ENCODE assay signal across 11 mouse cellular contexts in genomic region chr9:57468914-57469313, GRCm38 (mm10). TPM values are rescaled to one million over a fixed set of nuclear protein-coding genes. Genes with fewer than 3 reads are reported as not detected.
DNase-seq lines count a peak whose midpoint lies in the region; ATAC-seq lines count a peak whose summit lies in the region.
"Had no signal": no experiment of that assay in that cellular context is flagged by ENCODE, and none has a peak within 500 bp of the region (broad histone marks: within the 10 kb centered on the region; RNA-seq: fewer than 3 reads in every experiment).

No protein-coding gene starts in this region.

- 66% methylated on average over 4 of the region's 4 CpGs for WGBS in midbrain, embryonic 15.5 days
- WGBS in midbrain, embryonic 16.5 days = 62% methylated on average over 4 of the region's 4 CpGs

- H3K4me1 ChIP-seq in midbrain, embryonic 15.5 days = peaks cover 23% of the 10 kb centered on the region
- H3K4me1 ChIP-seq in midbrain, embryonic 16.5 days (ENCODE audit: control insufficient read depth, insufficient read depth, low read length) = peaks cover 25% of the 10 kb centered on the region

- peak; percentile 64 for DNase-seq in cerebellum, adult 11-12 months
- DNase-seq in left cerebral cortex, adult 18-20 months (ENCODE audit: low spot score in 2 of 2) = peak; percentile 20 to 31
- DNase-seq in right cerebral cortex, postnatal 25 days = peak; percentile 17
- DNase-seq in embryo, embryonic 11 days = no peak
- DNase-seq: adrenal gland, postnatal 25 days; gastrocnemius, postnatal 14 days; lung, postnatal 14 days had no signal

- H3K27me3 ChIP-seq in midbrain, embryonic 15.5 days (replicated peaks) = no peaks in the 10 kb centered on the region
- H3K27me3 ChIP-seq in midbrain, embryonic 16.5 days (ENCODE audit: control insufficient read depth, insufficient read depth, low read depth, low read length) = no peaks in the 10 kb centered on the region

- H3K27ac ChIP-seq in midbrain, embryonic 15.5 days = no peak overlapping the region
- H3K27ac ChIP-seq in midbrain, embryonic 16.5 days (ENCODE audit: low read length) = no peak overlapping the region

- no peaks in the 10 kb centered on the region for H3K36me3 ChIP-seq in midbrain, embryonic 15.5 days (replicated peaks)
- H3K36me3 ChIP-seq in midbrain, embryonic 16.5 days (ENCODE audit: control insufficient read depth, insufficient read depth, low read length) = no peaks in the 10 kb centered on the region

- 0 out of 2 replicates have a peak overlapping the region, but pooled peaks have one; percentile 79 for H3K4me2 ChIP-seq in midbrain, embryonic 15.5 days
- no peak overlapping the region; the same call in 1 of the 2 replicates for H3K4me2 ChIP-seq in midbrain, embryonic 16.5 days (ENCODE audit: low read length)

- no peaks in the 10 kb centered on the region for H3K9me3 ChIP-seq in midbrain, embryonic 15.5 days
- H3K9me3 ChIP-seq in midbrain, embryonic 16.5 days (replicated peaks; ENCODE audit: control insufficient read depth, low read length, poor library complexity, severe bottlenecking) = no peaks in the 10 kb centered on the region

- H3K4me3 ChIP-seq in midbrain, embryonic 15.5 days = no peak overlapping the region
- H3K4me3 ChIP-seq in midbrain, embryonic 16.5 days (ENCODE audit: low read depth, low read length) = no peak overlapping the region

- H3K9ac ChIP-seq in midbrain, embryonic 15.5 days = no peak overlapping the region; the same call in 1 of the 2 replicates
- no peak overlapping the region for H3K9ac ChIP-seq in midbrain, embryonic 16.5 days (ENCODE audit: low read depth, low read length)

- no peak for ATAC-seq in cerebellum, adult (ENCODE audit: insufficient number of reproducible peaks, low FRiP score, low TSS enrichment)
- ATAC-seq in midbrain, embryonic 15.5 days (replicated peaks) = no peak
- ATAC-seq in midbrain, embryonic 16.5 days = no peak
- no peak for ATAC-seq in granulocyte monocyte progenitor cell, adult 5-6 weeks (replicated peaks; ENCODE audit: poor library complexity, severe bottlenecking)

RNA-seq across cellular contexts. Expression of gene Scamp5, which starts 1.1 kb away (rescaled TPM):
- polyA plus RNA-seq in midbrain, embryonic 15.5 days (2015; fragmentation: Nextera tagmentation; extraction: Ambion mirVana) = 153 and 155 TPM in 2 replicates
- polyA plus RNA-seq in midbrain, embryonic 16.5 days (2015; fragmentation: Nextera tagmentation; extraction: Ambion mirVana) = 168 and 191 TPM in 2 replicates
- 100 to 1,000 TPM; 381 to 400 TPM for total RNA-seq in left cerebral cortex, adult 18-20 months (2021)
- 5.4 and 8.2 TPM in 2 replicates for total RNA-seq in granulocyte monocyte progenitor cell, adult 5-6 weeks (2014; fragmentation: Nextera tagmentation)
- 1.6 and 2.2 TPM in 2 replicates for total RNA-seq in granulocyte monocyte progenitor cell, adult 5-6 weeks (2017)

RNA-seq across cellular contexts. Expression of gene Ppcdc, which starts 29.0 kb away (rescaled TPM):
- 24.7 and 28.0 TPM in 2 replicates for polyA plus RNA-seq in midbrain, embryonic 15.5 days (2015; fragmentation: Nextera tagmentation; extraction: Ambion mirVana)
- polyA plus RNA-seq in midbrain, embryonic 16.5 days (2015; fragmentation: Nextera tagmentation; extraction: Ambion mirVana) = 24.0 and 25.5 TPM in 2 replicates
- 10 to 100 TPM; 14.3 TPM for total RNA-seq in left cerebral cortex, adult 18-20 months (2021)
- total RNA-seq in granulocyte monocyte progenitor cell, adult 5-6 weeks (2014; fragmentation: Nextera tagmentation) = 19.4 and 25.2 TPM in 2 replicates
- total RNA-seq in granulocyte monocyte progenitor cell, adult 5-6 weeks (2017) = 10.0 and 13.4 TPM in 2 replicates

RNA-seq across cellular contexts. Expression of gene Rpp25, which starts 34.9 kb away (rescaled TPM):
- polyA plus RNA-seq in midbrain, embryonic 15.5 days (2015; fragmentation: Nextera tagmentation; extraction: Ambion mirVana) = 29.4 TPM in 2 replicates
- 24.7 and 30.0 TPM in 2 replicates for polyA plus RNA-seq in midbrain, embryonic 16.5 days (2015; fragmentation: Nextera tagmentation; extraction: Ambion mirVana)
- total RNA-seq in left cerebral cortex, adult 18-20 months (2021) = 10 to 100 TPM; 17.6 to 18.5 TPM
- 0.32 TPM in 1 of 2 replicates, not detected in the other for total RNA-seq in granulocyte monocyte progenitor cell, adult 5-6 weeks (2014; fragmentation: Nextera tagmentation)
- 0.46 TPM in 1 of 2 replicates, not detected in the other for total RNA-seq in granulocyte monocyte progenitor cell, adult 5-6 weeks (2017)
- total RNA-seq: gastrocnemius, postnatal 14 days had no signal

RNA-seq across cellular contexts. Expression of gene Cox5a, which starts 52.2 kb away (rescaled TPM):
- polyA plus RNA-seq in midbrain, embryonic 15.5 days (2015; fragmentation: Nextera tagmentation; extraction: Ambion mirVana) = 715 and 767 TPM in 2 replicates
- polyA plus RNA-seq in midbrain, embryonic 16.5 days (2015; fragmentation: Nextera tagmentation; extraction: Ambion mirVana) = 818 and 833 TPM in 2 replicates
- total RNA-seq in left cerebral cortex, adult 18-20 months (2021) = 100 to 1,000 TPM; 410 to 481 TPM
- total RNA-seq in granulocyte monocyte progenitor cell, adult 5-6 weeks (2014; fragmentation: Nextera tagmentation) = 540 and 741 TPM in 2 replicates
- total RNA-seq in granulocyte monocyte progenitor cell, adult 5-6 weeks (2017) = 121 and 142 TPM in 2 replicates

Comparison
In these comparisons a context has a peak if more than half of its experiments do, and no peak if none do; other contexts are left out.
1. RNA of gene Scamp5, which starts 1.1 kb away (total RNA-seq): 381 to 400 TPM in left cerebral cortex, adult 18-20 months; 1.6 to 8.2 TPM in granulocyte monocyte progenitor cell, adult 5-6 weeks; every median in the first group is over 10 times any median in the second.
2. RNA of gene Rpp25, which starts 34.9 kb away (total RNA-seq): 17.6 to 18.5 TPM in left cerebral cortex, adult 18-20 months; 0.32 to 0.46 TPM in granulocyte monocyte progenitor cell, adult 5-6 weeks; every median in the first group is over 10 times any median in the second.